Mouse (Mus musculus): ENCODE results near the gene Syt7. TPM values are rescaled to one million over a fixed set of nuclear protein-coding genes. Genes with fewer than 3 reads are reported as not detected.

Syt7 gene
- polyA plus RNA-seq, 1 experiment from 2014 or later, result 2.3 TPM

DNA sequence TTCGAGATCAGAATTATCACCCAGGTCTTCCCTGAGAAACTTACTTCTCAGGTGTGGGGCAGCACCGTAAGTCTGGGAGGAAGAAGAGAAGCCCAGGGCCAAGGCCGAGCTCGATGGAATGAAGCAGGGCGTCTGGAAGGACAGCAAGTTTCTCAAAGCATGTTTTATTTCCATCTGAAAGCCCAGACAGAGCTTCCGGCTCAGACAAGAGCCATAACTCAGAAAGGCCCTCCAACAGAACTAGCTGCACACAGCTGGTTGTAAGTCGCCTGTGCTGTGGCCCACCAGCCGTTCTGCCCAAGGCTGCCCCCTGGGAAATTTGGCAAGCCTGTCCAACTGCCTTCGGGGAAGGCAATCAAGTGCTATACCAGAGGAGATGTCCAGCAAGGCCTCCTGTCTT is 38.5 kb downstream of the Syt7 start:
- 35% methylated on average over 9 of the region's 9 CpGs for WGBS

DNA sequence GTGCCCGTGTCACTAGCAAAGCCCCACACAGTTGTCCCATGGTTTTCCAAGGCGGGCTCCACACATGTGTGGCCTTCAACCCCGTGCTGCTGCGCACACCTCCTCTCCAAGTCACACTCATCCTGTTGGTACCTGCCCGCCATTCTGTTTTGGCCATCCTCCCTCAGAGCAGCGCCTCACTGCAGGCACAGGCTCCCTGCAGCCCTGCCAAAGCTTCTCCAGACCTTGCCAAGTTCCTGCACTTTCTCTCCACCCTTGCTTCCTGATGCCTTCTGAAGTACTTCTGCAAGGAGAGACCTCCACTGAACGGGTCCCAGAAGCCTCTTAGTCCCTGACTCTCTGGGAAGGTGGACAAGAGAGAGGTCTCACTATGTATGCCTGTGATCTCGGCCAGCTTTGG is 40.5 kb downstream of the Syt7 start:
- no peak for ATAC-seq (replicated peaks; ENCODE audit: low FRiP score)
- Histone ChIP-seq H3K4me1 (peaks cover 60% of the 10 kb centered on the region), H3K9ac (no peak overlapping the region), H3K4me2 (no peak overlapping the region), H3K9me3 (replicated peaks) (no peaks in the 10 kb centered on the region), H3K36me3 (no peaks in the 10 kb centered on the region), H3K4me3 (replicated peaks) (no peak overlapping the region), H3K27ac (no peak overlapping the region), H3K27me3 (peaks cover 14% of the 10 kb centered on the region; the same call in 1 of the 2 replicates)
- 88% methylated on average over 8 of the region's 8 CpGs for WGBS

More for the DNA sequence above, 38.5 kb downstream of the Syt7 start:
- Histone ChIP-seq H3K36me3 (no peaks in the 10 kb centered on the region), H3K4me2 (0 out of 2 replicates have a peak overlapping the region, but pooled peaks have one; percentile 1), H3K27ac (peak overlapping the region; percentile 24), H3K27me3 (peaks cover 16% of the 10 kb centered on the region), H3K4me1 (peaks cover 76% of the 10 kb centered on the region), H3K9ac (no peak overlapping the region), H3K9me3 (replicated peaks) (no peaks in the 10 kb centered on the region), H3K4me3 (replicated peaks) (no peak overlapping the region)
- no peak for ATAC-seq (replicated peaks; ENCODE audit: low FRiP score)

DNA sequence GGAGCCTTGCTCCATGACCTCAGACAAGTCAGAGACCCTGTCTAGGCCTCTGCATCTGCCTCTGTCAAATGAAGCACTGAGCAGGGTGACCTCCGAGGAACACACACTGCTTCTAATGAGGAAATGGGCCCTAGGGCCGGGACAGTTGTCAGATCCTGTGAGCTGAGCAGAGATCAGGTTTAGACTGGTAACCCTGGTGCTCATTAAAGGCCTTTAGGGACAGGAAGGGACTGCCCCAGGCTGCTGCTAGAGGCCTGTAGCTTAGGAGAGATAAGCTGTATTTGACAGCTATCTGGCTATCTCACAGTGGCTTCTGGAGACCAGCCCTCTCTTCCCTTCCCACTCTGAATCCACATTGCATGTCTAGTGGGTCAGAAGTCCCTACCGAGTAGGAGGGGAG is 42.5 kb downstream of the Syt7 start:
- Histone ChIP-seq H3K4me2 (no peak overlapping the region), H3K9me3 (replicated peaks) (no peaks in the 10 kb centered on the region), H3K4me1 (peaks cover 43% of the 10 kb centered on the region), H3K27ac (no peak overlapping the region), H3K27me3 (peaks cover 14% of the 10 kb centered on the region; the same call in 1 of the 2 replicates), H3K9ac (no peak overlapping the region), H3K36me3 (no peaks in the 10 kb centered on the region), H3K4me3 (replicated peaks) (no peak overlapping the region)
- no peak for ATAC-seq (replicated peaks; ENCODE audit: low FRiP score)
- 40% methylated on average over 3 of the region's 3 CpGs for WGBS

DNA sequence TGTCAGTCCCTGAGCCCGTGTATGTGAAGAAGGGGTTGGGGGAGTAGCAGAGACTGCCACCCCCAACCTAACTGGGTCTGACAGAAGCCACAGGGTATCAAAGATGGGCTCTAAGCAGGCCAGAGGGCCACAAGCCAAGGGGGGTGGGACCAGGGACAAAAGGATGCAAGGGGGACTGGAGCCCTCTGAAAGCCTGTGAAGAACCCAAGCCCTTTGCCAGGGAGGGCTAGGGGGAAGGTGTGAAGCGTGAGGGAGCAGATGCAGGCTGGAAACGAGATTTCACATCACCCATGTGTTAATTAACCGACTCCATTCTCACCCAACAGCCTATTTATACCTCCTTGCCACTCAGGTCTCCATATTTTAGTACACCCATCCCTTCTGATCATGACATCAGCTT is 43.0 kb downstream of the Syt7 start:
- Histone ChIP-seq H3K9me3 (replicated peaks) (no peaks in the 10 kb centered on the region), H3K4me2 (no peak overlapping the region), H3K9ac (no peak overlapping the region), H3K36me3 (no peaks in the 10 kb centered on the region), H3K4me1 (peaks cover 39% of the 10 kb centered on the region), H3K4me3 (replicated peaks) (no peak overlapping the region), H3K27ac (no peak overlapping the region), H3K27me3 (peaks cover 14% of the 10 kb centered on the region; the same call in 1 of the 2 replicates)
- no peak for ATAC-seq (replicated peaks; ENCODE audit: low FRiP score)
- WGBS, result 48% methylated on average over 4 of the region's 4 CpGs

DNA sequence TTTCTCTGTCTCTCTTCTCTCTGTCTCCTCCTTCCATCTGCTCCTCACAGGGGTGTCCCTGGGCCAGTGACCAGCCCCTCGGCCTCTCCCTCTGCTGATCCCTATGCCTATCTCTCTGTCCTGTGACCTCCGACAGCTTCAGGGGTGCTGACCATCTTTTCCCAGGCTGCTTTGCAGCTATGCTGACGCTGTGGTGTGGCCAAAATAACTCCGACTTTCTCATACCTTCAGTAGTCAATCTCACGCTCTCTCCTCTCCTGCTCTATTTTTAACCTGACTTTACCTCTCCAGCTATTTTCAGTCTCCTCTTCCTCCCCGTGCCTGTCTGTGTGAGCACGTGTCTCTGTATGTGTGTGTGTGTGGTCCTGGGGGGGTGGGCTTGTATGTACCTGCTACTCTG is 44.3 kb downstream of the Syt7 start:
- Histone ChIP-seq H3K4me1 (peaks cover 29% of the 10 kb centered on the region), H3K4me2 (no peak overlapping the region), H3K9ac (no peak overlapping the region), H3K4me3 (replicated peaks) (no peak overlapping the region), H3K27ac (no peak overlapping the region), H3K27me3 (peaks cover 14% of the 10 kb centered on the region; the same call in 1 of the 2 replicates), H3K36me3 (no peaks in the 10 kb centered on the region), H3K9me3 (replicated peaks) (no peaks in the 10 kb centered on the region)
- ATAC-seq (replicated peaks; ENCODE audit: low FRiP score), result no peak
- 76% methylated on average over 7 of the region's 7 CpGs for WGBS

DNA sequence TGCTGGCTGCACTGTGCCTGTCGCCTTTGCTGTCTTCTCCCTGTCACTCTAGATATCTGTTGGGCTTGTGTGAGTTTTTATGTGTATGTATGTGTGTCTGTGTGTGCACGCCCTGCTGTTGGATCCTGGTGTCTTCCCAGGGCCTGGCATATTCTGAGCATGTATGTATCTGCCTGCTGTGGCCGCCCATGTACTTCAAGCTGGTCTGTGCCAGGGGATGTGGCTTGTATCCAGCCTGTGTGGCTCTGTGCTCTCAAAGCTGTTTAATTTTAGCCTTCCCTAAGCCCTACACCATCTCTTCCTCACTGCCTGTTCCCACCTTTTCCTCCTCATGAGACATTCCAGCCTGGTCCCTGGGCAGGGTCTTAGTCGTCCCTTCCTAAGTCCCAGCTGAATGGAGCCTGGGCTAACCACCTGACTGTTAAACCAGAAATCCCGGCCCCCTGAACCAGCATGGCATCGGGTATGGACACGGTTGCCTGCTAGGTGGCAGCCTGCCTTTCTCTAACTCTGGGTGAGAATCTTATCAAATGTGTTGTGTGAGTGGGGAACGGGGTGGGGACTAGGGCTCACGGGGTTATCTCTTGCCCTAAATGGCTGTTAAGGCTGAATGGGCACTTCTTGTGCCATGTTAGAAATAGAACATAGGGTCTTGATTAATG is 45.1 kb downstream of the Syt7 start:
- WGBS, result 82% methylated on average over 9 of the region's 9 CpGs
- H3K36me3 ChIP-seq, result no peaks in the 10 kb centered on the region
- H3K4me1 ChIP-seq, result peaks cover 21% of the 10 kb centered on the region
- H3K27ac ChIP-seq, result no peak overlapping the region
- H3K4me3 ChIP-seq (replicated peaks), result no peak overlapping the region
- no peak overlapping the region for H3K9ac ChIP-seq
- no peaks in the 10 kb centered on the region for H3K9me3 ChIP-seq (replicated peaks)
- no peak overlapping the region for H3K4me2 ChIP-seq
- no peak for ATAC-seq (replicated peaks; ENCODE audit: low FRiP score)
- H3K27me3 ChIP-seq, result peaks cover 14% of the 10 kb centered on the region; the same call in 1 of the 2 replicates

DNA sequence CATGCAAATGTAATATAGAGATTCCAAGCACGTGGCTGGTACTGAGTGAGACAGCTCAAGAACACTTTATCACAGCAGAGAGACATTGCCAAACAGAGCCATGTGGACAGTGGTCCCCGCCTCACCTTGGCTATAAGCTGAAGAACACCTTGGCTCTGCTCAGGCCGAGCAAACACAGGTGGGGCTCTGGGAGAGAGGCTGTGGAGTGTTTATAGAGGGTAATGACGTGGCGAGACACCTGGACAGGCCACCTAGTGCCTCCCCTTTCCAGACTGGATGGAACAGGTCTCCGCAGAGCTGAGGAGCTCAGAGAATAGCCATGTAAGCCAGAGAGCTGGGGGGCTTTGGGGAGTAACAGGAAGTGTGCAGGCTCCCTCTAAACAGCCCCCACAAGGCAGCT is 46.0 kb downstream of the Syt7 start:
- no peak overlapping the region for H3K9ac ChIP-seq
- peaks cover 14% of the 10 kb centered on the region; the same call in 1 of the 2 replicates for H3K27me3 ChIP-seq
- H3K36me3 ChIP-seq, result 0 out of 2 replicates have a peak, but pooled peaks cover 2% of the 10 kb centered on the region
- no peaks in the 10 kb centered on the region for H3K9me3 ChIP-seq (replicated peaks)
- H3K4me2 ChIP-seq, result no peak overlapping the region
- no peak overlapping the region for H3K27ac ChIP-seq
- no peak overlapping the region for H3K4me3 ChIP-seq (replicated peaks)
- no peak for ATAC-seq (replicated peaks; ENCODE audit: low FRiP score)
- WGBS, result 76% methylated on average over 6 of the region's 6 CpGs
- H3K4me1 ChIP-seq, result peaks cover 17% of the 10 kb centered on the region; the same call in 1 of the 2 replicates

DNA sequence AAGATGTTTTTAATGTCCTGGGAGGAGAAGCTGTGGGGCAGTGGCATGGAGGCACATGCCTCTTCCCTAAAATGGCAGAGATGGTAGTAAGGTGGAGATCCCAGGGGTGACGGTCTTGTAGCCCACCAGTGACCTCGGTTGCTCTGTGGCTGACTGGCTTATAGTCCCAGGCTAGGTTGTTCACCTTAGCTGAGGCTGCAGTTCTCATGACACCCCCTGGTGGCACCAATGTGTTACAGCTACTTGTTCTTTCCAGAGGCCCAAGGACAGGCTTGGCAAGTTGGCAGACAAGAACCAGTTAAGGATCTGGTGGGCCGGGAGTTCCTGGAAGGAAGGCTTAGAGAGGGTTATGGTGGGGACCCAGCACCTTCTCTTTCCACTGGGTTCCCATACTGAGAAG is 47.0 kb downstream of the Syt7 start:
- no peak for ATAC-seq (replicated peaks; ENCODE audit: low FRiP score)
- H3K4me3 ChIP-seq (replicated peaks), result no peak overlapping the region
- H3K4me2 ChIP-seq, result no peak overlapping the region
- H3K9ac ChIP-seq, result no peak overlapping the region
- no peaks in the 10 kb centered on the region for H3K9me3 ChIP-seq (replicated peaks)
- H3K27me3 ChIP-seq, result peaks cover 14% of the 10 kb centered on the region; the same call in 1 of the 2 replicates
- WGBS, result 27% methylated on average over 3 of the region's 3 CpGs
- 0 out of 2 replicates have a peak, but pooled peaks cover 8% of the 10 kb centered on the region for H3K4me1 ChIP-seq
- no peak overlapping the region for H3K27ac ChIP-seq
- H3K36me3 ChIP-seq, result 0 out of 2 replicates have a peak, but pooled peaks cover 3% of the 10 kb centered on the region

DNA sequence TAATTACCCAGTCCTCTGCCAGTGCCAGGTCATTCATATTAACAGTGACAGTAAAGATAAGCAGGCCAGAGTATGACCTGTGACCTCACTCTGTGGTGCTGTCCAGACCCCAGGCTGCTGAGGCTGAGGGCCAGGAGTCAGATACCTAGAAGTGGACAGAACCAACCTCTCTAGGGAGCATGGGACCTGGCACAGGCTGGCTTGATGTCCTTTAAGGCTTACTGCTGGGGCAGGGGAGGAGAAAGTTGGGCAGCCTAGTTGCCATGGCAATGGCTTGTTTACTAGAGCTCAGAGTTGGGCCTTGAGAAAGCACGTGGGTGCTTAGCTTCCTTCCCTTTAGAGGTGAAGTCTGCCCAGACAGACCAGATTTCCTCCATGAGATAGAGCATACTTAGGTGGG is 47.8 kb downstream of the Syt7 start:
- Histone ChIP-seq H3K9me3 (replicated peaks) (no peaks in the 10 kb centered on the region), H3K27ac (no peak overlapping the region), H3K4me3 (replicated peaks) (no peak overlapping the region), H3K4me1 (0 out of 2 replicates have a peak, but pooled peaks cover 8% of the 10 kb centered on the region), H3K4me2 (no peak overlapping the region), H3K27me3 (peaks cover 14% of the 10 kb centered on the region; the same call in 1 of the 2 replicates), H3K9ac (no peak overlapping the region), H3K36me3 (0 out of 2 replicates have a peak, but pooled peaks cover 3% of the 10 kb centered on the region)
- WGBS, result 46% methylated on average over 1 of the region's 1 CpGs
- no peak for ATAC-seq (replicated peaks; ENCODE audit: low FRiP score)

DNA sequence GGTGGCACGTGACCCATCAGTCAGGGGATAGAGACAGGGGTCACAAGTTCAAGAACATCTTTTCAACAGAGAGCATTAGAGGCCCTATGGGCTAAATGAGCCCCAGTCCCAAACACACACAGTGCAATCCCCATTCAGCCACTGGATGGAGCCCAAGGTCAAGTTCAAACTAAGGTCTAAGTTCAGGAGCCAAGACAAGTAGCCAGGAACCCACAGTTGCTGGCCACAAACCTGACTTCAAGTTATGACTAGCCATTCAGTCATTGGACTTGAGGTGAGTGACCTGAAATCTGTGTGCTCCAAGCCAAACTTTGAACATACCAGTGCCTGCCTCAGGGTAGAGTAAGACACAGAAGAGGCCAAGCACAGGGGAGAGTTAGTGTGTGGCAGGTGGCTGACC is 48.6 kb downstream of the Syt7 start:
- 70% methylated on average over 1 of the region's 1 CpGs for WGBS
- Histone ChIP-seq H3K4me3 (replicated peaks) (no peak overlapping the region), H3K9me3 (replicated peaks) (no peaks in the 10 kb centered on the region), H3K27me3 (peaks cover 14% of the 10 kb centered on the region; the same call in 1 of the 2 replicates), H3K27ac (no peak overlapping the region), H3K9ac (no peak overlapping the region), H3K4me2 (no peak overlapping the region), H3K4me1 (0 out of 2 replicates have a peak, but pooled peaks cover 8% of the 10 kb centered on the region), H3K36me3 (0 out of 2 replicates have a peak, but pooled peaks cover 3% of the 10 kb centered on the region)
- ATAC-seq (replicated peaks; ENCODE audit: low FRiP score), result no peak

DNA sequence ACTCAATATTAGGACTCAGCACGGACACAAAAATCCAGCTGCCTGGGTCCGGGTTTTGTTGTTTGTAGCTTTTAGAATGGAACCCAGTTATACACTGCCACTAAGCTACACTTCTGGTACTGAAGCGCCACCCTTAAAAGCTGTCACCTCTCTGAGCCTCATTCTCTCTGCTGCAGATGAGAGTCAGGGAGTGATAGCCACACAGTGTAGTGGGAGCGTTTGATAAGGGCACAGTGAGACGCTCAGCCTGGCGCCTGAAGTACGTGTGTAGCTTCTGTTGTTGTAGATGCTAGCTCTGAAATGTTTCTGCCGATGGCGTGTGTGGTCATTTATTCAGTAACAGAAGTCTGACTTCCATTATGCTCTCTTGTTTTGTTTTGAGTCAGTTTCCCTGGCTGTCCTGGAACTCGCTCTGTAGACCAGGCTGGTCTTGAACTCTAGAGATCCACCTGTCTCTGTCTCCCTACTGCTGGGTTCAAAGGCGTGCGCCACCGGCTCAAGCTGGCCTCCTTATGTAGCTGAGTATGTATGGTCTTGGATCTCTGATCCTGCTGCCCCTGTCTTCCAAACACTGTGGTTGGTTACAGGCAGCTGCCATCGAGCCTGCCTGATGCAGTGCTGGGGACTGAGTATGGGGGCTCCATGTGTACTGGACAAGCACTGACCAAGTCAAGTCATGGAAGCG is 55.9 kb downstream of the Syt7 start:
- H3K36me3 ChIP-seq, result 0 out of 2 replicates have a peak, but pooled peaks cover 3% of the 10 kb centered on the region
- 93% methylated on average over 15 of the region's 15 CpGs for WGBS

DNA sequence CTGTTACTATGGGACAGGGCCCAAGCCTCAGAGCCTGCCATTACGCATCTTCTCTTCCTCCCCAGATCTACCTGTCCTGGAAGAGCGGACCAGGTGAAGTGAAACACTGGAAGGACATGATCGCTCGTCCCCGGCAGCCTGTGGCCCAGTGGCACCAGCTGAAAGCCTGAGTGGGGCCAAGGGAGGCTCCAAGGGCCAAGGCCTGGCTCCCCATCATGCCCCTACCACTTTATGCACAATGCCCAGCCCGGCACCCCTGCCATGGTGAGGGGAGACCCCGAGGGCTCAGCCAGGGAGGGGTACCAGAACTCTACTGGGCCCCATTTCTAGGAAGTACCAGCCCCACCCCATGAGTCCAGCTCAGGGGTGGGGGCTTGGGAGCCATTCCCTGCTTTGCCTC is 59.4 kb downstream of the Syt7 start:
- Histone ChIP-seq H3K27ac (no peak overlapping the region), H3K4me2 (no peak overlapping the region), H3K4me1 (no peaks in the 10 kb centered on the region), H3K27me3 (peaks cover 13% of the 10 kb centered on the region), H3K4me3 (replicated peaks) (no peak overlapping the region), H3K9ac (no peak overlapping the region), H3K9me3 (replicated peaks) (no peaks in the 10 kb centered on the region), H3K36me3 (no peaks in the 10 kb centered on the region)
- WGBS, result 85% methylated on average over 7 of the region's 7 CpGs
- ATAC-seq (replicated peaks; ENCODE audit: low FRiP score), result no peak

More for the DNA sequence above, 55.9 kb downstream of the Syt7 start:
- Histone ChIP-seq H3K9ac (no peak overlapping the region), H3K9me3 (replicated peaks) (no peaks in the 10 kb centered on the region), H3K27ac (no peak overlapping the region), H3K4me3 (replicated peaks) (no peak overlapping the region), H3K27me3 (no peaks in the 10 kb centered on the region), H3K4me1 (no peaks in the 10 kb centered on the region), H3K4me2 (no peak overlapping the region)
- ATAC-seq (replicated peaks; ENCODE audit: low FRiP score), result no peak

All from kidney, embryonic 15.5 days (tissue).